Mouse (Mus musculus): Measurements from ENCODE around the gene Rrp7a. TPM values are rescaled to one million over a fixed set of nuclear protein-coding genes. Genes with fewer than 3 reads are reported as not detected.
"Not testable (repeated sequence)": the region's sequence is repeated elsewhere in the genome, so short reads cannot be mapped to it uniquely, and the experiment has no call there.

Rrp7a gene
- total RNA-seq, 2 experiments from 2014 or later: 41.8 to 42.8 TPM

- DNase-seq: no peak
Observed at GRCm38 (mm10) chr15:83157667-83158064, 35.1 kb upstream of the Rrp7a start.

DNA sequence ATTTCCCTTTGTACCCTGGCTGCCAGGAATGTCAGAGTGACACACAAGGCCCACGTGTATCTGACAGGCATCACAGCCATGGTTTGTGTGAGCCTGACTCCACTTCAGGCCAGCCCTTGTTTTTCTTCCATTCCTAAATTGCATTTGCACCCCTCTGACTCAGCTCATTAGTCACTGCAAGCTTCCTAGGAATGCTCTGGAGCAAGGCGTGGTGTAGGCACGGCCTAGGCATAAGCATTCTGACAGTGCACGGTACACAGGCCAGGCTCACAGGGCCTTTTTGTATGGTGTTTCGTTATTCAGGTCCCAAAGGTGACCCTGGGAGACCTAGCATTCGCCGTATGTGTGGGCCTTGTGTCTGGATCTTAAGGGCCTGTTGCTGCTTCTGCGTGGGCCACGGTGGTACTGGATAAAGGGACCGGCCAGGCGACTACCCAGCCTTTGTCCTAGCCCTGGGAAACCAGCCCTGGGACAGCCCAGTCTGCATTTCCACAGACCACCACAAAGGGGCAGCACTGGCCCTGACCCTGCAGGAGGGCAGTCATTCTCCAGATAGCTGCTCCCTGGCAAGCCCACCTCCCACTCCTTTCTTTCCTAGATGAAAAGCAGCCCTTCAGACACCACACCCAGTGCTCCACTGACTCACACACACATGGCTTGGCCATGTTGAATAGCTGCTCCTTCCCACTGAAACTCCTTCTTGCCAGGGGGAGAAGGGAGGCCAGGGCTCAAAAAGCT is 34.5 kb upstream of the Rrp7a start:
- peak; percentile 65 for DNase-seq

- no peak for DNase-seq
Observed at GRCm38 (mm10) chr15:83155672-83156419, 33.2 kb upstream of the Rrp7a start.

- no peak for DNase-seq
Observed at GRCm38 (mm10) chr15:83154309-83154708, 31.7 kb upstream of the Rrp7a start.

GRCm38 (mm10) chr15:83150694-83151093 is 28.1 kb upstream of the Rrp7a start:
- DNase-seq: no peak

DNA sequence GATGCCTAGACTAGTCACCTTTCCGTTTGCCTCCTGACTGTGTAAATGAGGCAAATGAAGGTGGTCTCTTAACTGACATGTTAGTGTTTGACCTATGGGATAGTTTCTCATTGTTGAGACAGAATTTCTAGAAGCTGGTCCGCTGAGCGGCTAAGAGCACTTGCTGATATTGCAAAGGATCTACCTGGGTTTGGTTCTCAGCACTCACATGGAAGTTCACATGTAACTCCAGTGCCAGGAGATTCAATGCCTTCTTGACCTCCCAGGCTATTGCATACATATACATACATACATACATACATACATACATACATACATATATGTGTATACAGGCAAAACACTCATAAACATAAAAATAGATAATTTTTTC is 27.5 kb upstream of the Rrp7a start:
- no peak for DNase-seq

GRCm38 (mm10) chr15:83149196-83150072 is 26.8 kb upstream of the Rrp7a start, which contains the start of gene Poldip3:
TSS of gene Poldip3 (minus strand) at chr15:83149384.
- DNase-seq: peak; percentile 95

- DNase-seq: peak; percentile 86
Observed at GRCm38 (mm10) chr15:83148801-83149195, 26.2 kb upstream of the Rrp7a start.

DNA sequence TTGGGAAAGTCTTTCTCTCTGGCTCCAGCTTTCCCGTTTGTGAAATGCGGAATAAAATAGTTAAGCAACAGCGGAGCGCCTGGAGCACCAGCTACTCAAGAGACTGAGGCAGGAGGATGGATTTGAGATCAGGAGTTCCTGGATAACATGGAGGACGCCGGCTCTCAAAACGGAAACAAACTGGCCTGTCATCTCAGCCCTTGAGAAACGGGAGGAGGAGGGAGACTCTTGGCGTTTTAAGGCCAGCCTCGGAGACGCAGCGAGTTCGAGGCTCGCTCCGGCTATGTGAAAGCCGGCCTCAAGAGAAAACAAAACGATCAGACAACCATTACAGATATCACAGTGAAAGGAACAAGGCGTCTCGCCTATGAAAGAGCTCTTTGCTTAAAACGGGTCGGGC is 25.8 kb upstream of the Rrp7a start:
- DNase-seq: no peak

- no peak for DNase-seq
Observed at GRCm38 (mm10) chr15:83145541-83145940, 22.9 kb upstream of the Rrp7a start.

DNA sequence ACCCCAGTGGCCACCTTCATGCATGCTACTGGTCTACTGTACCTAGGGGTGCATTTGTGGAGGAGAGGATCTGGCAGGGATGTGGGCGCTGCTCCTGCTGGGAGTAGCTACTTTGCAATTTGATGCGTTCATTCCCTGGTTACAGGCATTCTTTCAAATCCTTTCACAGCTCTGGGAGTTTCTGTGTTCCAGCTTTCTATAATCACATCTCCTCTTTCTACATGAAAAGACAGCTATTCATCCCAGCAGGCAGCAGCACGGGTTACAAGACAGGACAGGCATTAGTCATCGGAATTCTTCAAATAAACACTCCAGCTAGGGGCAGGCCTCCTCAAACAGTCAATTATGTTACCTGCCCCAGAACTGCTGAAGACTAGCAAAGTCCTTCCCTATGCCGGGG is 20.3 kb upstream of the Rrp7a start:
- DNase-seq: no peak

GRCm38 (mm10) chr15:83135654-83136053 is 13.1 kb upstream of the Rrp7a start:
- DNase-seq: no peak

GRCm38 (mm10) chr15:83134671-83135070 is 12.1 kb upstream of the Rrp7a start:
- DNase-seq: no peak

- DNase-seq: no peak
Observed at GRCm38 (mm10) chr15:83129530-83130231, 7.1 kb upstream of the Rrp7a start.

DNA sequence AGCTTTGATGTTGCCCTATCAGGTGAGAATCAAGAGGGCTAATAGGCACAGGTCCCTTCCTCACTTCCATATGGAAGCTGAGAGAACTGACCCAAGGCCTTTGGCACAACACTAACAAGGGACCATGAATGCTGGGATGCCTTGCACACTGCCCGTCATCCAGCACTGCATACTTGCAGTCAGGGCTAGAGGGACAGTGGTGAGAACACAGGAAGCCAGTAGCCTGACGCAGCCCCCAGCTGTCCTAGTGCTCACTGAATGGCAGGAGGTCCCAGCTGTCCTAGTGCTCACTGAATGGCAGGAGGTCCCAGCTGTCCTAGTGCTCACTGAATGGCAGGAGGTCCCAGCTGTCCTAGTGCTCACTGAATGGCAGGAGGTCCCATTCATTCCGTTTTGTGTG is 4.4 kb upstream of the Rrp7a start:
- DNase-seq: not testable (repeated sequence)

DNA sequence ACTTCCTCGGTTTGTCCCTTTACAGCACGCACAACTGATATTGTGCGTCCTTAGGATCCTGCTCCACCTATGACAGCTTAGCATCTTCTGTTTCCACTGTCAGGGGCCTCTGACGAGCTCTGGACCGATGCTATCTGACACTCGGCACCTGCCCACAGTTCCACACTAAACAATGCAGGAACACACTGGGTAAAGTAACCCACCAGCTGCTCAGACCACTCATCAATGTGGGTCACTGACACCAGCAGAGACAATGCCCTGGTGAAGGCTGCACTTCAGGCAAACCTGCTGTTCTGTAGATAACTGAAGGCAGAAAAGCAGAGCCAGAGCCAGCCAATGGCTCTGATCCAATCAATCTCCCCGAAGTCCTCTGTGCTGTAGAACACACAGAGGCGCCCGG is 4.0 kb upstream of the Rrp7a start:
- no peak for DNase-seq

DNA sequence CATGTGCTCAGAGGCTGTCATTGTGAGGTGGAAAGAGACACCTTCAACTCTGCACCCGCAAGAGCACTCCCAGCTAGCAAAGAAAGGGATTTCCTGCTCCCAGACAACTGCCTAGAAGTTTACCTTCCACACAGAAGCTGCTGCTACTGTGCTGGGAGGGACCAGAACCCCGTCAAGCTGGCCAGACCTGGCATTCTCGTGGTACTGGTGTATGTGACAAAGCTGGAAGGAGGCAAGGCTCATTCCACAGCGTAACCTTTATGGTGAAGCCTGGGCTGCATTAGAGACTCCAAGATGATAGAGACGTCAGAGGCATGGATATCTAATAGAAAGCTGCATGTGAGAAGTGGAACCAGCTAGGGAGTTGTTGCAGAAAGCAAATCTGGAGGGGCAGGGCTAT is 2.0 kb upstream of the Rrp7a start:
- DNase-seq: no peak

GRCm38 (mm10) chr15:83121709-83122565 is 664 bp downstream of the Rrp7a start:
- DNase-seq: no peak

- DNase-seq: no peak
Observed at GRCm38 (mm10) chr15:83118360-83118759, 4.2 kb downstream of the Rrp7a start.

DNA sequence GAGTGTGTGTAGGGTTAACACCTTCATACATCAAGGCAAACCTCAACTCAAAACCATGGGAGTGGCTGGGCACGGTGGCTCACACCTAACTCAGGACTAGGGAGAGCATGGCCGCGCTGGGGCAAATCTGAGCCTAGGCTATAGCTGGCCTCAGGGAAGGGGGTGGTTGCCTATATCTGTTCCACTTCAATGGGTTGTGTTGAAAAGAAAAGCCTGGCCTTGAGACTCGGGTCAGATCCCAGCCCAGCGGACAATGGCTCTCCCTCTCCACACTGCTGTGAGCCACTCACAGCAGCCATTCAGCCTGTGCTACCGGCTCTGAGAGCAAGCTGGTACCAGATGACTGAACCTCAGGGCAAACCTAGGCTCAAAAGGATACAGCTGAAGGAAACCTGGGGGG is 7.5 kb downstream of the Rrp7a start:
- DNase-seq: no peak

- no peak for DNase-seq
Observed at GRCm38 (mm10) chr15:83114106-83114505, 8.5 kb downstream of the Rrp7a start.
